Mouse (Mus musculus) ES-E14 (cell line): ENCODE data around the gene Smim11.

ENCODE experiments used
- CHD2 ChIP-seq: IDR thresholded peaks from 2 replicates; pipeline ENCODE4 v1.6.1; 2014; ENCODE audit warnings: mild to moderate bottlenecking, low read depth, low read length, inconsistent platforms
- MAFK ChIP-seq: IDR thresholded peaks from 2 replicates; pipeline ENCODE4 v1.6.1; 2014; ENCODE audit warnings: mild to moderate bottlenecking, low read depth, low read length, inconsistent platforms; ENCODE audit not compliant: insufficient read depth
- ZC3H11A ChIP-seq: IDR thresholded peaks from 2 replicates; pipeline ENCODE4 v1.6.1; 2012; ENCODE audit warnings: low read depth, mild to moderate bottlenecking, inconsistent platforms, low read length, borderline replicate concordance
- ZNF384 ChIP-seq: IDR thresholded peaks from 2 replicates; pipeline ENCODE4 v1.6.1; 2012; ENCODE audit warnings: low read depth, low read length, inconsistent platforms

DNA sequence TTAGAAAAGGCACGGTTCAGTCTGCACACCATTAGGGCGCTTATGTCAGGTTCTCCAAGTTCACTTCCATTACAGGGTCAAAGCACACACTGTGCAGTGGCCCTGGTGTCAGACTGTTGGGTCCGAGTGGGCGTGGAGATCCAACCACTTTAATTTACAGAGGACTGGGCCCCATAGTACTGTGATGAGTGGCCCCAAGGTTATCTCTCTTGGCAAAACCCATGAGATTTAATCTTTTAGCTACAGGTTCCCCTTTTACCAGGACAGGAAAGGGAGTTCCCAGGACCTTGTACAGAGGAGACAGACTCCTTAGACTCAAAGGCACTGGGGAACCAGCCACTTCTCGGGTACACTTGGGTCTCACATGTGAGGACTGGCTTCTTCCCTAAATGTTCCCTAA is 54.3 kb downstream of the Smim11 start:
- no peak for TF ChIP-seq ZC3H11A
- no peak for TF ChIP-seq ZNF384
- TF ChIP-seq MAFK = no peak
- no peak for TF ChIP-seq CHD2
